Mouse (Mus musculus): ENCODE measurements around the gene Rasal2. TPM values are rescaled to one million over a fixed set of nuclear protein-coding genes. Genes with fewer than 3 reads are reported as not detected.

The Rasal2 gene
- polyA plus RNA-seq, 1 experiment from 2014 or later = 9.1 TPM

- H3K4me1 ChIP-seq (ENCODE audit: control insufficient read depth, insufficient read depth, low read length) = peaks cover 3% of the 10 kb centered on the region; the same call in 1 of the 2 replicates
- no peaks in the 10 kb centered on the region for H3K36me3 ChIP-seq (ENCODE audit: control insufficient read depth, insufficient read depth, low read length)
- WGBS = 40% methylated on average over 19 of the region's 19 CpGs
- no peak for ATAC-seq (ENCODE audit: insufficient number of reproducible peaks, insufficient read depth, low FRiP score, low read depth)
- H3K27me3 ChIP-seq (ENCODE audit: control insufficient read depth, insufficient read depth, low read length) = no peaks in the 10 kb centered on the region
- no peaks in the 10 kb centered on the region for H3K9me3 ChIP-seq (ENCODE audit: control insufficient read depth, low read depth, low read length)
- H3K9ac ChIP-seq (replicated peaks; ENCODE audit: low read depth, low read length) = no peak overlapping the region
- peak overlapping the region; percentile 52 for H3K27ac ChIP-seq (ENCODE audit: low read length)
- peak overlapping the region; percentile 22; the same call in 1 of the 2 replicates for H3K4me2 ChIP-seq (replicated peaks; ENCODE audit: low read depth, low read length)
- no peak overlapping the region for H3K4me3 ChIP-seq (ENCODE audit: low read depth, low read length)
These were observed 31.5 kb upstream of the Rasal2 start for GRCm38 (mm10) chr1:157443723-157444561.

DNA sequence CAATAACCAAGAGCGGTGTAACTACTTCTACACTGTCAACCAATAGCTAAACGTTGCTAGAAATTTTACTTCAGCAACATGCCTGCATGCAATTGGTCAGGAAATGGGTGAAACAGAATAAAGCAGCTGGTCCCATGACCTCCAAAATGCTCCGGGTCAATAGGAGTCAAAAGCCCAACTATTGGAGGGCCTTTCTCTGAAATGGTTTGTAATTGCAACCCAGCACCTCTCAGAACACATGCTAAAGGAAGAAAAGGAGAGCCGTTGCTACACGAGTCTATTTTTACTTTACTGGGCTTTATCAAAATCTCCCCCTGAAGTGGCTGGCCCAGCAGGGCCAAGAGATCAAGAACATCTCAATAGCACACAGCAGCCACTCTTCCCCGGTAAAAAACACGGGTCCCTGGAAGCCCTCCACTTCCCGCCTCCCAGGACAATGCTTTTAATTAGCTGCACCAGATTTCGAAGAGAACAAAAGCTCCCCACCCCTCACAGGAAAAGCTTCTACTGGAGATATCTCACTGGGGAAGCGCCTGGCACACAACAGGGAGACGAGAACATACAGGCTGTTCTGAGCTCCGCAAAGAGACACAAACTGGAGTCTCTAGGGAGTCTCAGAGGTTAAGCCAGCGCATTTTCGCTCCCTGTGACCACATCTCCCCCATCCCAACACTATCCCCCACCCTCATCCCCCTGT is 30.8 kb upstream of the Rasal2 start:
- Histone ChIP-seq H3K9ac (replicated peaks; ENCODE audit: low read depth, low read length) (no peak overlapping the region), H3K36me3 (ENCODE audit: control insufficient read depth, insufficient read depth, low read length) (no peaks in the 10 kb centered on the region), H3K4me3 (ENCODE audit: low read depth, low read length) (no peak overlapping the region), H3K9me3 (ENCODE audit: control insufficient read depth, low read depth, low read length) (no peaks in the 10 kb centered on the region), H3K27me3 (ENCODE audit: control insufficient read depth, insufficient read depth, low read length) (no peaks in the 10 kb centered on the region), H3K4me1 (ENCODE audit: control insufficient read depth, insufficient read depth, low read length) (peaks cover 3% of the 10 kb centered on the region; the same call in 1 of the 2 replicates), H3K27ac (ENCODE audit: low read length) (peak overlapping the region; percentile 49; the same call in 1 of the 2 replicates), H3K4me2 (replicated peaks; ENCODE audit: low read depth, low read length) (peak overlapping the region; percentile 22; the same call in 1 of the 2 replicates)
- ATAC-seq (ENCODE audit: insufficient number of reproducible peaks, insufficient read depth, low FRiP score, low read depth) = no peak
- 28% methylated on average over 14 of the region's 14 CpGs for WGBS

GRCm38 (mm10) chr1:157439973-157440641 is 27.7 kb upstream of the Rasal2 start:
- Histone ChIP-seq H3K4me3 (ENCODE audit: low read depth, low read length) (no peak overlapping the region), H3K9me3 (ENCODE audit: control insufficient read depth, low read depth, low read length) (no peaks in the 10 kb centered on the region), H3K9ac (replicated peaks; ENCODE audit: low read depth, low read length) (no peak overlapping the region), H3K36me3 (ENCODE audit: control insufficient read depth, insufficient read depth, low read length) (no peaks in the 10 kb centered on the region), H3K4me2 (replicated peaks; ENCODE audit: low read depth, low read length) (no peak overlapping the region), H3K27me3 (ENCODE audit: control insufficient read depth, insufficient read depth, low read length) (no peaks in the 10 kb centered on the region), H3K27ac (ENCODE audit: low read length) (no peak overlapping the region), H3K4me1 (ENCODE audit: control insufficient read depth, insufficient read depth, low read length) (peaks cover 3% of the 10 kb centered on the region; the same call in 1 of the 2 replicates)
- WGBS = 11% methylated on average over 14 of the region's 14 CpGs
- ATAC-seq (ENCODE audit: insufficient number of reproducible peaks, insufficient read depth, low FRiP score, low read depth) = no peak

DNA sequence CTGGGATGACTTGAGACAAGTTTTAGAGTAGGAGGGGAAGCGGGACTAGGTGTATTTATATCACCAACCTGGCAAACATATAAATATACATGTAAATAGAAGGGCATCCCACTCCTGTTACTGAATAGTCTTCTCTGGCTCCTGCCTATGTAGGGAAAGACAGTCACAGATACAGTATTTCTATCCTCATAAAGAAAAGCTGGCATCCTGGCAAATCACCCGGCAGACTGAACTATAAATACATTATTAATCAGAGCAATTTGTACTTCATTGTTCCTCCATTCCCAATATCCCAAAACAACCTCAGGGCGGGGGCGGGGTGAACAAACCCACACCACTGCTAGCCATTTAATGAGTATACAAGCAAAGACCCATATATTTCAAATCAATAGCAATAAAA is 26.7 kb upstream of the Rasal2 start:
- H3K27me3 ChIP-seq (ENCODE audit: control insufficient read depth, insufficient read depth, low read length) = no peaks in the 10 kb centered on the region
- no peaks in the 10 kb centered on the region for H3K36me3 ChIP-seq (ENCODE audit: control insufficient read depth, insufficient read depth, low read length)
- H3K9ac ChIP-seq (replicated peaks; ENCODE audit: low read depth, low read length) = no peak overlapping the region
- WGBS = 85% methylated on average over 4 of the region's 4 CpGs
- H3K4me1 ChIP-seq (ENCODE audit: control insufficient read depth, insufficient read depth, low read length) = peaks cover 3% of the 10 kb centered on the region; the same call in 1 of the 2 replicates
- ATAC-seq (ENCODE audit: insufficient number of reproducible peaks, insufficient read depth, low FRiP score, low read depth) = no peak
- no peaks in the 10 kb centered on the region for H3K9me3 ChIP-seq (ENCODE audit: control insufficient read depth, low read depth, low read length)
- no peak overlapping the region for H3K4me2 ChIP-seq (replicated peaks; ENCODE audit: low read depth, low read length)
- no peak overlapping the region for H3K4me3 ChIP-seq (ENCODE audit: low read depth, low read length)
- no peak overlapping the region for H3K27ac ChIP-seq (ENCODE audit: low read length)

DNA sequence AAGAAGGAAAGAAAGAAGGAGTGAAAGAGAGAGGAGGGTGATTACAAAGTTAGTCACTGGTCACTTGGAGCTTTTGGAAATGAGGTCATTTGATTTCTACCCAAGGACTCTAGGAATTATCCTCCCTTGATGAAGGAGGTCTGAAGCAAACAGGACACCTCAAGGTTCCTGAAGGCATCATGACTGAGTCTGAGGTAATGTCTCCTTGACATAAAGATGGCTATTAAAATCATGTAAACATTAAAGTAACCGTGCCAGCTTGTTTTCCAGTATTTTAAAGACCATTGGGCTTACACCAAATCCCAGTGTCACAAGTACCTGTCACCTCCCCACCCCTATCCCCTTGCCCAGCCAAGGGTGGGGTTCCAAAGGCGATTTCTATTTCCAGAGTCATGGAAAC is 25.9 kb upstream of the Rasal2 start:
- H3K4me1 ChIP-seq (ENCODE audit: control insufficient read depth, insufficient read depth, low read length) = no peaks in the 10 kb centered on the region
- H3K9ac ChIP-seq (replicated peaks; ENCODE audit: low read depth, low read length) = no peak overlapping the region
- H3K9me3 ChIP-seq (ENCODE audit: control insufficient read depth, low read depth, low read length) = no peaks in the 10 kb centered on the region
- ATAC-seq (ENCODE audit: insufficient number of reproducible peaks, insufficient read depth, low FRiP score, low read depth) = no peak
- no peaks in the 10 kb centered on the region for H3K27me3 ChIP-seq (ENCODE audit: control insufficient read depth, insufficient read depth, low read length)
- H3K36me3 ChIP-seq (ENCODE audit: control insufficient read depth, insufficient read depth, low read length) = no peaks in the 10 kb centered on the region
- WGBS = 90% methylated on average over 2 of the region's 2 CpGs
- H3K4me3 ChIP-seq (ENCODE audit: low read depth, low read length) = no peak overlapping the region
- no peak overlapping the region for H3K4me2 ChIP-seq (replicated peaks; ENCODE audit: low read depth, low read length)
- no peak overlapping the region for H3K27ac ChIP-seq (ENCODE audit: low read length)

DNA sequence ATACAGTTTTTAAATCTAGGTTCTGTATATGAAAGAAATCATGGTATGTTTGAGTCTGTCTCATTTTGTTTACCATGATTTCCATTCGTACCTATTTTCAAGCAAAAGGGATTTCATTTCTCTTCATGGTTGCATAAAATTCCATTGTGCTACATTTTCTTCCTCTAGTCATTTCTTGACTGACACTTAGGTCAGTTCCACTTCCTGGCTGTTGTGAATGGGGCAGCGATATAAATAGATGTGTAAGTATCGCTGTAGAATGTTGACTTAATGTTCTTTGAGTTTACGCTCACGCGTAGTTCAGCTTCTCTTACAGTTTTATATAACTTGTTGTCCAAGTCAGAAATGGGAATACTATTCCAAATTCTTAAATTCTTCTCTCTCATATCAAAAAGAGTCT is 23.5 kb upstream of the Rasal2 start:
- H3K4me2 ChIP-seq (replicated peaks; ENCODE audit: low read depth, low read length) = no peak overlapping the region
- H3K27ac ChIP-seq (ENCODE audit: low read length) = no peak overlapping the region
- no peak for ATAC-seq (ENCODE audit: insufficient number of reproducible peaks, insufficient read depth, low FRiP score, low read depth)
- no peaks in the 10 kb centered on the region for H3K9me3 ChIP-seq (ENCODE audit: control insufficient read depth, low read depth, low read length)
- H3K4me3 ChIP-seq (ENCODE audit: low read depth, low read length) = no peak overlapping the region
- no peak overlapping the region for H3K9ac ChIP-seq (replicated peaks; ENCODE audit: low read depth, low read length)
- no peaks in the 10 kb centered on the region for H3K27me3 ChIP-seq (ENCODE audit: control insufficient read depth, insufficient read depth, low read length)
- 80% methylated on average over 6 of the region's 6 CpGs for WGBS
- no peaks in the 10 kb centered on the region for H3K36me3 ChIP-seq (ENCODE audit: control insufficient read depth, insufficient read depth, low read length)
- H3K4me1 ChIP-seq (ENCODE audit: control insufficient read depth, insufficient read depth, low read length) = no peaks in the 10 kb centered on the region

- Histone ChIP-seq H3K9ac (replicated peaks; ENCODE audit: low read depth, low read length) (no peak overlapping the region), H3K9me3 (ENCODE audit: control insufficient read depth, low read depth, low read length) (no peaks in the 10 kb centered on the region), H3K4me3 (ENCODE audit: low read depth, low read length) (no peak overlapping the region), H3K4me2 (replicated peaks; ENCODE audit: low read depth, low read length) (no peak overlapping the region), H3K27me3 (ENCODE audit: control insufficient read depth, insufficient read depth, low read length) (no peaks in the 10 kb centered on the region), H3K27ac (ENCODE audit: low read length) (no peak overlapping the region), H3K4me1 (ENCODE audit: control insufficient read depth, insufficient read depth, low read length) (no peaks in the 10 kb centered on the region), H3K36me3 (ENCODE audit: control insufficient read depth, insufficient read depth, low read length) (no peaks in the 10 kb centered on the region)
- no peak for ATAC-seq (ENCODE audit: insufficient number of reproducible peaks, insufficient read depth, low FRiP score, low read depth)
- WGBS = 85% methylated on average over 4 of the region's 4 CpGs
These were observed 22.0 kb upstream of the Rasal2 start for GRCm38 (mm10) chr1:157434404-157434803.

DNA sequence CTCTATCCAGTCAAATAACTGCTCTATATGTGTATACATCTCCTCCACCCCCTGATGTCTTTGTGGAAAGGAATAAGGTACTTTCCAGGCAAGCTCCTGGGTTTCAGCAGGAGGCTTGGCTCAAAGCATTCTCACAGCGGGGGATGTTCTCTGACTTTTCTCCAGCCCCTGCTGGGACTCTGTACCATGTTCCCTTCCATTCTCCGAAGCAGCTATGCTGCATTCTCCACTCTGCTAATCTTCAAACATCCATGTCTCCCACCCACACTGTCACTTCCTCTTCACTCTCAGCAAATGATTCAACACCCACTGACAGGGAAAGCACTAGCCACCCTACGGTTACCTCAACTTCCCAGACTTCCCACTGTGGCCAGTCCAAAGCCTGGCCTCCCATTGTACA is 20.9 kb upstream of the Rasal2 start:
- H3K4me1 ChIP-seq (ENCODE audit: control insufficient read depth, insufficient read depth, low read length) = no peaks in the 10 kb centered on the region
- no peak overlapping the region for H3K4me2 ChIP-seq (replicated peaks; ENCODE audit: low read depth, low read length)
- H3K4me3 ChIP-seq (ENCODE audit: low read depth, low read length) = no peak overlapping the region
- H3K9me3 ChIP-seq (ENCODE audit: control insufficient read depth, low read depth, low read length) = no peaks in the 10 kb centered on the region
- no peak for ATAC-seq (ENCODE audit: insufficient number of reproducible peaks, insufficient read depth, low FRiP score, low read depth)
- H3K27ac ChIP-seq (ENCODE audit: low read length) = no peak overlapping the region
- WGBS = 45% methylated on average over 3 of the region's 3 CpGs
- H3K27me3 ChIP-seq (ENCODE audit: control insufficient read depth, insufficient read depth, low read length) = no peaks in the 10 kb centered on the region
- H3K36me3 ChIP-seq (ENCODE audit: control insufficient read depth, insufficient read depth, low read length) = no peaks in the 10 kb centered on the region
- no peak overlapping the region for H3K9ac ChIP-seq (replicated peaks; ENCODE audit: low read depth, low read length)
